Mouse (Mus musculus): ENCODE results near the gene Leng1. TPM values are rescaled to one million over a fixed set of nuclear protein-coding genes. Genes with fewer than 3 reads are reported as not detected.
A peak's percentile ranks its signal among the peaks of the same experiment; 100 is the strongest.

Leng1 gene
- polyA plus RNA-seq, 1 experiment from 2014 or later = 23.4 TPM

DNA sequence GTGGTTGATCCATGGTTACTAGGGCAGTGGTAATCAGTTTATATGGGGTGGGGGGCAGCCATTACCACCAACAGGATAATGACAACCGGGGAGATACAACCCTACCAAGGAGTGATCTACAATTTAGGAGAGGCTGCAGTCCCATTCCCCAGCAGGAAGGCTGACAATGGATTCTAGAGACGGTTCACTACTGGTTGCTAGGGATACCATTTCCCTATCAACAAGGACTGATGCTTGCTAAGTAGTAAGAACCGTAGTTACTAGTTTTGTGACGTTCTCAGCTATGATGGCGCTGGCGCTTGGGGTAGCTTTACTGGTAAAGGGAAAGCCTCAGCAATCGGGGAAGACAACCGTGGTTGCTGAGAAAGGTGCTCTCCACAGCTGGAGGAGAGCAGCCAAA lies 19.1 kb upstream of the Leng1 start:
- ATAC-seq (ENCODE audit: insufficient number of reproducible peaks, insufficient read depth, low FRiP score, low TSS enrichment) = no peak
- Histone ChIP-seq H3K9ac (no peak overlapping the region), H3K27me3 (no peaks in the 10 kb centered on the region), H3K4me3 (no peak overlapping the region), H3K4me2 (replicated peaks) (no peak overlapping the region), H3K36me3 (peaks cover 48% of the 10 kb centered on the region), H3K9me3 (no peaks in the 10 kb centered on the region), H3K4me1 (no peaks in the 10 kb centered on the region), H3K27ac (no peak overlapping the region)
- 88% methylated on average over 8 of the region's 8 CpGs for WGBS

DNA sequence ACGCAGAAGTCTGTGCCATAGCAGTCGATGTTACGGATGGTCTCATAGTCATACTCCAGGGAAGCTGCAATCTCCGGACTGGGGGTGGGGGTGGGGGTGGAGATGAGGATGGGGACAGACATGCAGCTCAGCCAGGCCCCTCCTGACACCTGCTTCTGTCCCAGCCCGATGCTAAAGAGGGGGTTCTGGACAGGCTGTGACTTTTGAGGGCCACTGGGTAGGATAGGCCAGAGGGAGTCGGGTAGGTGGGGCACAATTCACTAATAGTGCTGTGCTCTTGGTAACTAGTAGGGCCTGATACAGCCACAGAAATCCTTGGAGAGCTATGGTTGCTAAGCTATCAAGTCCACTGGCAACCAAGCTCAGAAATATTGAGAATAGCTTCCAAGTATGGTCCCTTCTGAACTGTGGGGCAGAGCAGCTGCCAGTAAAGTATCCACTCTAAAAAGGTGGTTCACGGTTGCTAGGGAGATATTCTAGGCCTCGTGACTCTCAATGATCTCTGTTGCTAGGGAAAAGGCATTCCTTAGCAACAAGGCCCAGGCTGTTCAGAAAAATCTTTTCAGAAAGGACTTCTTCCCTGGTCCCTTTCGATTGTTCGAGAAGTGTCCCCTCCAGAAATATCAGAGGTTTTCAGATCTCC lies 18.4 kb upstream of the Leng1 start:
- H3K9me3 ChIP-seq = no peaks in the 10 kb centered on the region
- H3K4me3 ChIP-seq = no peak overlapping the region
- no peak overlapping the region for H3K27ac ChIP-seq
- H3K4me2 ChIP-seq (replicated peaks) = no peak overlapping the region
- WGBS = 89% methylated on average over 10 of the region's 10 CpGs
- no peaks in the 10 kb centered on the region for H3K4me1 ChIP-seq
- ATAC-seq (ENCODE audit: insufficient number of reproducible peaks, insufficient read depth, low FRiP score, low TSS enrichment) = no peak
- H3K36me3 ChIP-seq = peaks cover 52% of the 10 kb centered on the region
- no peaks in the 10 kb centered on the region for H3K27me3 ChIP-seq
- H3K9ac ChIP-seq = no peak overlapping the region

DNA sequence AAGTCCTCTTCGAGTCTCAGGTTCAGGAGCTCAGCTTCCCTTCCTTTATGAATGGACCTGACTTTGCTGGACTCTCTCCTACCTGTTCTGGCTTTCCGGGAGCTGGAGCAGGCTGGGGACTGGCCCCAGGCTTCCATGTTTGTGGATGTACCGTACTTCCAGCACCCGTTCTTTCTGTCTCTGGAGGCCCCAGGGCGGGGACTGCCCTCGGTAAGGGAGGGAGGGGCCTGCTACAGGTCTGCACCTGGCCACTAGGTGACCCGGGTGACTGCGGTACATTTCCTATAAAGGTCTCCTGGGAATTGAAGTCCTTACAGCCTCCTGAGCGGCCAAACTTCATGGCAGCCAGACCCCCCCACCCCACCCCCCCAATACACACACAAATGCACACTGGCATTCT lies 11.7 kb upstream of the Leng1 start, which contains the start of gene Tmc4:
Gene Tmc4, minus strand, starts transcription at position 212 of the 400 bp plus-strand sequence.
- ATAC-seq (ENCODE audit: insufficient number of reproducible peaks, insufficient read depth, low FRiP score, low TSS enrichment) = no peak
- no peak within 1 kb of the TSS for H3K4me3 ChIP-seq
- WGBS = 50% methylated on average over 9 of the region's 9 CpGs
- H3K4me1 ChIP-seq = no peaks in the 10 kb centered on the region
- no peak within 1 kb of the TSS for H3K27ac ChIP-seq
- H3K4me2 ChIP-seq (replicated peaks) = no peak within 1 kb of the TSS; the same call in 1 of the 2 replicates
- H3K9me3 ChIP-seq = no peaks in the 10 kb centered on the region
- no peaks in the 10 kb centered on the region for H3K27me3 ChIP-seq
- peaks cover 14% of the 10 kb centered on the region for H3K36me3 ChIP-seq
- H3K9ac ChIP-seq = no peak within 1 kb of the TSS

DNA sequence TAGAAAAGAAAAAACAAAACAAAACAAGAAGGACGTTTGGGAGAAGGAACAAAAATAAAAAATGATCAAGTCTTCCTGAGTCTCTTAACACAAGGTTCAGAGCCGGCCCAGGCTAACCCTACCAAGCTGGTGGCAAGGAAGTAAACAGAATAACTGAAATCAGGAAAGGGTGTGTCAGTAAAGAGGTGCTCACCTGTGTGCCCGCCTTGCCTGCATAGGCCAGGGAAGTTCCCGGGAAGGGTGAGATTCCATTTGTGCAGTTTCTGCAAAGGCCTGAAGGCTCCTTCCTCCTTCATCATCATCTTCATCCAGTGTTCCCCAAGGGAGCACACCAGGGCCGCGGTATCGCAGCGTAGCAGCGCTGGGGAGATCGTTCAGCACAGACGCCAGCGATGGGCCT lies 10.7 kb upstream of the Leng1 start:
- H3K27me3 ChIP-seq = no peaks in the 10 kb centered on the region
- H3K4me1 ChIP-seq = no peaks in the 10 kb centered on the region
- peaks cover 14% of the 10 kb centered on the region for H3K36me3 ChIP-seq
- WGBS = 87% methylated on average over 12 of the region's 12 CpGs
- no peaks in the 10 kb centered on the region for H3K9me3 ChIP-seq
- no peak overlapping the region for H3K27ac ChIP-seq
- H3K4me3 ChIP-seq = no peak overlapping the region
- H3K9ac ChIP-seq = no peak overlapping the region
- no peak overlapping the region; the same call in 1 of the 2 replicates for H3K4me2 ChIP-seq (replicated peaks)
- ATAC-seq (ENCODE audit: insufficient number of reproducible peaks, insufficient read depth, low FRiP score, low TSS enrichment) = no peak

DNA sequence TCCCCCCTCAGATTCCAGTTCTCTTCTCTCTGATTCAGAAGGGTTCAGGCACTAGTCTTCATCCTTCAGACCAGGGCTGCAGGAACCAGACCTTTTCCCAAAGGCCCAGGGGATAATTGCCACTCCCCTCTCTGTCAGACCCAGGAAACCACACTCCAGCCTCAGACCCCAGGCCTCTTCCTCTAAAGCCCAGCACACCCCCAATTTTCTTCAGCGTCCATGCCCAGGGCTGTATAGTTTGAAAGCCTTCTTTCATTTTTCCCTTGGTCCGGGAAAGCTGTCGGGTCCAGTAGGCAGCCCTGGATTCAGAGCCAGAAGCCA lies 9.5 kb upstream of the Leng1 start:
- peaks cover 10% of the 10 kb centered on the region for H3K36me3 ChIP-seq
- H3K27ac ChIP-seq = no peak overlapping the region
- WGBS = 64% methylated on average over 3 of the region's 3 CpGs
- no peaks in the 10 kb centered on the region for H3K4me1 ChIP-seq
- H3K9ac ChIP-seq = no peak overlapping the region
- H3K4me2 ChIP-seq (replicated peaks) = no peak overlapping the region
- ATAC-seq (ENCODE audit: insufficient number of reproducible peaks, insufficient read depth, low FRiP score, low TSS enrichment) = no peak
- H3K9me3 ChIP-seq = no peaks in the 10 kb centered on the region
- H3K27me3 ChIP-seq = no peaks in the 10 kb centered on the region
- H3K4me3 ChIP-seq = no peak overlapping the region

DNA sequence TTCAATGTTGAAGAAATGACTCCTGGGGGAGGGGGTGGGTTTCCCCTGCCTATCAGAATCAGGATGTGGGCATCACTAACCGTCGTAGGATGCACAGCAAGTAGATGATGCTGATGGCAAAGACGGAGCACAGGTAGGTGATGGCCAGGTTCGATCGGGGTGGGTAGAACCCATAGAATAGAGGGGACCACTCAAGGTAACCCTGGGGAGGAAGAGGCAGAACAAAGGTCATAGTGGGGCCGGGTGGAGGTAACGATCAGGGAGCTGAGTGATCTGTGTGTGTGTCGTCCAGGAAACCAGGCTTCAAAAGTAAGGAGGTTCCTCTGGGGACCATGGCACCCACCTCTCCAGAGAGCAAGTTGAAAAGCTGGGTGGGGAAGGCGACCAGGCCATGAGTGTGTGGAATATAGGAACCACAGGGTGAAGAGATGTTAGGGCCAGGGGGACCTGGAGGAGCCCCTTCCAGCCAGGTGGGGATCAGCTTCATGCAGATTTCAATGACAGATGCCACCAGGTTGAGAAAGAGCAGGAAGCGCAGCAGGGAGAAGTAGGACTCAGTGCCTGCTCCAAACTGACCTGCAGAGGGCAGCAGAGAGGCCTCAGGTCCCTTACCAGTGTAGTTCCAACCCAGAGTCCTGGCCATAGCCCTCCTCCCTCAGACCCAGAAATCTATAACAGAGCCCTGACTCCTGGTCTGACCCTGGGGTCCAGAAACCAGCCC lies 9.0 kb upstream of the Leng1 start:
- Histone ChIP-seq H3K4me3 (no peak overlapping the region), H3K9ac (no peak overlapping the region), H3K4me1 (no peaks in the 10 kb centered on the region), H3K36me3 (peaks cover 8% of the 10 kb centered on the region), H3K4me2 (replicated peaks) (no peak overlapping the region), H3K9me3 (no peaks in the 10 kb centered on the region), H3K27me3 (no peaks in the 10 kb centered on the region), H3K27ac (no peak overlapping the region)
- ATAC-seq (ENCODE audit: insufficient number of reproducible peaks, insufficient read depth, low FRiP score, low TSS enrichment) = peak; percentile 68; the same call in 1 of the 2 replicates
- 74% methylated on average over 10 of the region's 10 CpGs for WGBS

DNA sequence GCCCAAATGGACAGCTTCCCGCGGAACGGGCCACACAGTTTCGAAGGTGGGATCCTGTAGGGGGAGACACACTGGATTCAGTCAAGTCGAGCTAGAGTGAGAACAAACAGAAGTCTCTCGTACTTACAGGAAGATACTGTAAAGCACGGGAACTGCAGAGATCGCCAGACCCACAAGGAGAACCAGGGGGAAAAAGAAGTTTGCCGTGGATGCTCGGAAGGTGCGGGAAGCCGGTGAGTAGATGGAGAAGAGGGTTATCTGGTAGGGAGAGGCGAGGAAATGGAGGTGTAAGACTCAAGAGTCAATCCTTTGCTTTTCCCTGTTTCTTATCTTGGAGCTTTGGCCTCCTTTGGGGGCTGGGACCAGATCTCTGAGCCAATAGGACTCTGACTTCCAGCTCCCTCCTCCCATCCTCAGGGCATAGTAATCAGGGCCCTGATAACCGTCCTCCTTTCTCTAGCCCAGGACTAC lies 1.3 kb upstream of the Leng1 start:
- no peaks in the 10 kb centered on the region for H3K27me3 ChIP-seq
- H3K4me3 ChIP-seq = no peak overlapping the region
- ATAC-seq (ENCODE audit: insufficient number of reproducible peaks, insufficient read depth, low FRiP score, low TSS enrichment) = no peak
- H3K36me3 ChIP-seq = peaks cover 13% of the 10 kb centered on the region
- 19% methylated on average over 14 of the region's 14 CpGs for WGBS
- no peaks in the 10 kb centered on the region for H3K9me3 ChIP-seq
- H3K9ac ChIP-seq = no peak overlapping the region
- peak overlapping the region; percentile 15; the same call in 1 of the 2 replicates for H3K4me2 ChIP-seq (replicated peaks)
- H3K4me1 ChIP-seq = peaks cover 11% of the 10 kb centered on the region
- H3K27ac ChIP-seq = no peak overlapping the region

DNA sequence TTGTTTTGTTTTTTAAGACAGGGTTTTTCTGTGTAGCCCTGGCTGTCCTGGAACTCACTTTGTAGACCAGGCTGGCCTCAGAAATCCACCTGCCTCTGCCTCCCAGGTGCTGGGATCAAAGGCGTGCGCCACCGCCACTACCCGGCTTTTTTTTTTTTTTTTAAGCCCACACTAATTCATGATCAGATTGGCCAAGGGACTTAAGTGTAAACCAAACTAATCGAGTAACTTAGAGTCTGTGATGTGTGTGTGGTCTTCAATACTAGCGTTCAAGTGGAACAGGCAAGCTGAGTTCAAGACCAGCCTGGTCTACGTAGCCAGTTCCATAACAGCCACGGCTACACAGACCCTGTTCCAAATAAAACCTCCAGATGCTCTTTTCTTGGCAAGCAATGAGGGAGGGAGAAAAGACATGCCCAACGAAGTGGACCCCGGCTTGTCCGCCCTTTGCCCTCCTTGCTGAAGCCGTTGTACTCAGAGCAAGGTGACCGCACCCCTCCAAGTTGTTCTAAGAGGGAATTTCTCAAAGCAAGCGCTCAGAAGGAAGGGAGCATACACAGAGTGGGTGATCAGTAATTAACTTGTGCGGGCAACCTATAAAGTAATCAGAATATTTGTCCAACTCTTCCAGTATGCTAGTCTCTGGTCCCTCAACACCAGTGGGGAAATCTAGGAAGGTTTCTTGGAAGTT lies 971 bp downstream of the Leng1 start:
- peak; percentile 11; the same call in 1 of the 2 replicates for ATAC-seq (ENCODE audit: insufficient number of reproducible peaks, insufficient read depth, low FRiP score, low TSS enrichment)
- Histone ChIP-seq H3K4me1 (peaks cover 11% of the 10 kb centered on the region), H3K27ac (peak overlapping the region; percentile 88), H3K4me2 (replicated peaks) (peak overlapping the region; percentile 73), H3K36me3 (peaks cover 34% of the 10 kb centered on the region), H3K9me3 (no peaks in the 10 kb centered on the region), H3K27me3 (no peaks in the 10 kb centered on the region), H3K9ac (peak overlapping the region; percentile 79), H3K4me3 (peak overlapping the region; percentile 72)
- 35% methylated on average over 15 of the region's 15 CpGs for WGBS

DNA sequence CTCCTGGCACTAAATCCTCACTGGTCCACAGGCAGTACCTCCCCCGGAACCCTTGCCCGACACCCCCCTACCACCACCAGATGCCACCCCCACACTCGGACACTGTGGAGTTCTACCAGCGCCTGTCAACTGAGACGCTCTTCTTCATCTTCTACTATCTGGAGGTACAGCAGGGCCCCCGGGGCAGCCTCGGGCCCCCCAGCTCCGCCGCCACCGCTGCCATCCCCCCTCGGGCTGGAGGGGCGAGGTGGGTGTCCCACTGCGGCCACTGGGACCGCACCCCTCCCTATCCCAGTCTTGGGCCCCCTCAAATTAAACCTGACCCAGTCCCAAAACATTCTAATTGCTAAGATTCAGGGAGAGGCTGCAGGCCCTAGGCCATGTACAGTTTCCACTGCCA lies 7.1 kb downstream of the Leng1 start:
- no peaks in the 10 kb centered on the region for H3K9me3 ChIP-seq
- no peak overlapping the region for H3K4me3 ChIP-seq
- no peak overlapping the region for H3K27ac ChIP-seq
- 97% methylated on average over 14 of the region's 14 CpGs for WGBS
- no peak for ATAC-seq (ENCODE audit: insufficient number of reproducible peaks, insufficient read depth, low FRiP score, low TSS enrichment)
- no peaks in the 10 kb centered on the region for H3K27me3 ChIP-seq
- no peak overlapping the region for H3K9ac ChIP-seq
- H3K36me3 ChIP-seq = peaks cover 95% of the 10 kb centered on the region
- H3K4me1 ChIP-seq = peaks cover 2% of the 10 kb centered on the region
- H3K4me2 ChIP-seq (replicated peaks) = no peak overlapping the region

DNA sequence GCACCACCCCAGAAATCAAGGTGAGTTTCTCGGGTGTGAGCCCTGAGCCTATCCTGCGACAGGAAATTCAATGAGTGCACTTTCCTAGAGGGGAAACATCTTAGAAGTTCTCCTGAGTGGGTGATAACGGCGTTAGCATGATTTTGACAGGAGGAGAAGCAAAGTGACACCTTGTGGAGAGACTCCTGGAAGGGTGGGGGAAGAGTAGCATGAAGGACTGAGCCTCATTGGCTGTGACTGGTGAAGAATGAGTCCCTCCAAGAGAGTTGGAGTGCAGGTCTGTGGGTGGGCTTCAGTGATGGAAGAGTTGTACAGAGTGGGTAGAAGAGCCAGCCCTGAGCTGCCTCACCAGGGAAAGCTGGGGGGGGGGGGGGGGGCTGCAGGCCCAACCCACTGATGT lies 8.7 kb downstream of the Leng1 start:
- no peak for ATAC-seq (ENCODE audit: insufficient number of reproducible peaks, insufficient read depth, low FRiP score, low TSS enrichment)

DNA sequence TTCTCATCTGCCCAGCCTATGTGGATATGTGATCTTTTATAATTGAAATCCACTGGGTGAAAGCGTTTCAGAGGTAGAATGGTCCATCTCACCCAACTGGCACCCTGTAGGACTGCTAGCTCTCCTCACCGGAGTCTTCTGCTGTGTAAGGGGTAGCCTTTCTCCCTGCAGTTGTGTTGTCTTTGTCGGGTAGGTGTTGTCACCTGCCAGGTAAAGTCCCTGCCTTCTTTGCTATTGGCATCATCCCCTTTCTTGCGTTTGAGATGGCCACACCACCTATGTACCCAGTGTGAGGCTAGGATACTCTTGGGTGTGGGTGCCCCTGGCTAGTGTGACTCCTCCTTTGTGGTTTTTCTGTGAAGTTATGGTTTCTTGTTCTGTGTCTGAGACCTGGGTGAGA lies 19.0 kb downstream of the Leng1 start:
- Histone ChIP-seq H3K27me3 (no peaks in the 10 kb centered on the region), H3K36me3 (peaks cover 36% of the 10 kb centered on the region), H3K27ac (no peak overlapping the region), H3K9ac (peak overlapping the region; percentile 99), H3K4me1 (peaks cover 27% of the 10 kb centered on the region), H3K4me3 (peak overlapping the region; percentile 98), H3K9me3 (no peaks in the 10 kb centered on the region), H3K4me2 (replicated peaks) (peak overlapping the region; percentile 86)
- 73% methylated on average over 4 of the region's 4 CpGs for WGBS
- ATAC-seq (ENCODE audit: insufficient number of reproducible peaks, insufficient read depth, low FRiP score, low TSS enrichment) = no peak

More for the DNA sequence above, 8.7 kb downstream of the Leng1 start:
- Histone ChIP-seq H3K27me3 (no peaks in the 10 kb centered on the region), H3K4me1 (no peaks in the 10 kb centered on the region), H3K9ac (no peak overlapping the region), H3K27ac (no peak overlapping the region), H3K9me3 (no peaks in the 10 kb centered on the region), H3K4me3 (no peak overlapping the region), H3K36me3 (peaks cover 98% of the 10 kb centered on the region), H3K4me2 (replicated peaks) (no peak overlapping the region)
- 88% methylated on average over 4 of the region's 4 CpGs for WGBS

DNA sequence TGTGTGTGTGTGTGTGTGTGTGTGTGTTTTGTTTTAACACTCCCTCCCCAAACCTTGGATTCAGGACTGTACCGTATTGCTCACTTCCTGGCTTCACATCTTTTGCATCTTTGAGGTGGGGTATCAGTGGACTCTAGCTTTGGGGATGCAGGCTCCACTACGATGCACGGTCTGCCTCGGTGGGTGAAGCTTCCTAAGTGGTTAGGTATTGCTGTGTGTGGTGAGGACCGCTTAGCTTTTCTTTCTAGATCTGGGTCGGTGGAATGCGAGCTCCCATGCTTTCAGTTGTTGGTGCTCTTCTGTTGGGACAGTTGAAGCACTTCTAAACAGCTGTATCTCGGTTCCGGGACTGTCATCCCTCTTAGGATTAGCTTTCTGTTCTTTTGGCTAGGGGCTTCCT lies 19.5 kb downstream of the Leng1 start:
- Histone ChIP-seq H3K9me3 (no peaks in the 10 kb centered on the region), H3K36me3 (peaks cover 36% of the 10 kb centered on the region), H3K4me2 (replicated peaks) (peak overlapping the region; percentile 86), H3K4me1 (peaks cover 27% of the 10 kb centered on the region), H3K27me3 (no peaks in the 10 kb centered on the region), H3K9ac (peak overlapping the region; percentile 99), H3K27ac (peak overlapping the region; percentile 97; the same call in 1 of the 2 replicates), H3K4me3 (peak overlapping the region; percentile 98)
- no peak for ATAC-seq (ENCODE audit: insufficient number of reproducible peaks, insufficient read depth, low FRiP score, low TSS enrichment)
- 17% methylated on average over 9 of the region's 9 CpGs for WGBS
